Mouse (Mus musculus) megakaryocyte progenitor cell, adult 5-6 weeks (primary cell): Measurements from ENCODE around the gene Ctdsp2. TPM values are rescaled to one million over a fixed set of nuclear protein-coding genes. Genes with fewer than 3 reads are reported as not detected.

Experiments used
- ATAC-seq: replicated peaks from 2 replicates; pipeline ENCODE4 v1.8.0; 2016; ENCODE audit warnings: mild to moderate bottlenecking, moderate TSS enrichment, inconsistent platforms; ENCODE audit not compliant: poor library complexity
- total RNA-seq, 2 experiments: library from RNA; stranded (forward) in 1 of 2; stranded (reverse) in 1 of 2; fragments of 157-497, 149-512 nt in 1 of 2; fragments of 200-1000 nt in 1 of 2; gene quantifications; 2 replicates each; pipeline versions ENCODE4 v1.2.3 to v1.2.4; 2015 to 2017

Ctdsp2 gene
- total RNA-seq, 2 experiments from 2014 or later: 16.1 to 42.1 TPM

DNA sequence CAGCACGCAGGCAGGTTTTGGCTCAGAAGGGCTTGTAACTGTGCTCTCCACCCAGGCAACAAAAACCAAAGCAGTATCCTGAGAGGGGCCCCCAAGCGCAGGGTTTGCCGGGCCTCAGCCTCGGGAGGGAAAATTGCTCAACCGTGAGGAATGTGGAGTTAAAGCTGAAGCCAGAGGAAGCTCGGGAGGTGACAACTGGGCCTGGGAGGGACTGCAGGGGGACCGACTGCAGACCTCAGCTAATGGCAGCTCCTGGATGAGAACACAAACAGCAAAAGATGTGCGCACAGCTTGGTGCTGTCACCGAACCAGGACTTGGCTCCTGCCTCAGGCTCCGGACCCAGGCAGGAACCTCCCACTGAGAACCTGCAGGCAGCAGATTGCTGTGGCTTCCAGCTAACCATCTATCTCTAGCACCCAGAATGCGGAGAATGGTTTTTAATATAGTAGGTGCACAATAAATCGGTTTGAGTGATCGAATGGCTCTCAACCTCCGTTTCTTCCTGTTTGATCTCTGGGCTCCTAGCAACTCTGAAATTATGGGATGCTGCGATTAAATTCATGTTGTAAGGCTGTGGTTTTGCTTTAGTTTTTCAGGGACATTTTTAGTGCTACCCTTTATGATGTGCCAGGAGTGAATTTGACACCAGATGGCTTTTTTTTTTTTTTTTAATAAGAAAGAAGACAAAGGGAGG, 16.1 kb upstream of the Ctdsp2 start:
- 0 out of 2 replicates have a peak, but pooled peaks have one; percentile 13 for ATAC-seq

DNA sequence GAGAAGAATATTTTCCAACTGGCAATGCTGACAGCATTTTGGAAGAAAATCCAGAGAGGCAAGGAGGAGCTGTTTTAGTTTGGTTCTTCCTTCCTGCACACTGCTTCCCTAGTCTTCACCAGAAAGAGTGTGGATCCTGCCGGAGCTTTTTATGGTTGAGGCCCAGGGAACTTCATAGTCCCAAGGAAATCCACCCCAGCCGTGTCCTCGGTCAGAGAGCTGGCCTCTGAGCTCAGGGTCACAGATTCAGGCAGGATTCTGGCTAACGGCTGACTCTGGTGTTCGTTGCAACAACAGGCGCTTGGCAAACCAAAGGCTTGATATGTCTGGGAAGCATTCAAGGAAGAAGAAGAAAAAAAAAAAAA, 15.6 kb upstream of the Ctdsp2 start:
- ATAC-seq: no peak

DNA sequence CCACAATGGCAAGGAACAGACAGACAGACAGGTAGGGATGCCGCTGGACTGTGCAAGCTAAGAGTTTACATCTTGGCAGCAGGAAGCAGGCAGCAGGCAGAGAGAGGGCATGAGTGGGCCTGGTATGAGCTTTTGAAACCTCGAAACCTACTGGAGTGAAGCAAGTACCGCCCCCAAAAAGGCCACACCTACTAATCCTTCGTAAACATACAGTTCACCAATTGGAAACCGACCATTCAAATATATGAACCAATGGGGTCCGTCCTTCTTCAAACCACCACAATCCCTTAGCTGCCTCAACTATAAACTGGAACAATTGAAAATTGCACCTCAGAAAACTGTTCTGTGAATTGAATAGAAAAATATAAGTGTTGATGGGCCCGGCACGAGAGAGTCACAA, 14.7 kb upstream of the Ctdsp2 start:
- no peak for ATAC-seq

DNA sequence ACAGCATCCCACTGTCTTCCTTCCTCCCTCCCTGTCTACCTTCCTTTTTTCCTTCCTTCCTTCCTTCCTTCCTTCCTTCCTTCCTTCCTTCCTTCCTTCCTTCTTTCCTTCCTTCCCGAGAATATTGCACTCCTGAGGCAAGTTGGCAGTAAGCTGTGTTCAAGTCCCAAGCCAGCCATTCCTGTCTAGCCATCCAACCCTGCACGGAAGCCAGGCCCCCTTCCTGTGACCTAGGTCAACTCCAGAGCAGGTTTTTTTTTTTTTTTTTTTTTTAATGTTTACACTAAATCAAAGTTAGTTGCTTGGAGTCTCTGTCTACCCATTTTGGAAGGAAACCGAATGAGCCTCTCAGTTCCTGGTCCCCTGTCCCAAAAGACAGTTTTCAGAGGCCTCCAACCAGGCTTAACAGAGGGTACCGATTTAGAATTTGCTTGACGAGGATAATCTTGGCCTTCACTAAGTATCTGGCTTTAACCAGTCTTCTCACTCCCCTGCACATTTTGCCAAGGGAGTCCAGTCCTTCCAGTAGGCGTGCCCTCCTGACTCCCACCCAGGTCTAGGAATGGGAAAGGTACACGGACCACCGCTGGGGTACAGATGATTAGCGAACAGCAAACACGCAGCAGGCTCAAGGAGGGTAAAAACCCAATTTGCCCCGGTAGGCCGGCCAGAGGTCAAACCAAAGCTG, 7.0 kb upstream of the Ctdsp2 start:
- ATAC-seq: no peak

DNA sequence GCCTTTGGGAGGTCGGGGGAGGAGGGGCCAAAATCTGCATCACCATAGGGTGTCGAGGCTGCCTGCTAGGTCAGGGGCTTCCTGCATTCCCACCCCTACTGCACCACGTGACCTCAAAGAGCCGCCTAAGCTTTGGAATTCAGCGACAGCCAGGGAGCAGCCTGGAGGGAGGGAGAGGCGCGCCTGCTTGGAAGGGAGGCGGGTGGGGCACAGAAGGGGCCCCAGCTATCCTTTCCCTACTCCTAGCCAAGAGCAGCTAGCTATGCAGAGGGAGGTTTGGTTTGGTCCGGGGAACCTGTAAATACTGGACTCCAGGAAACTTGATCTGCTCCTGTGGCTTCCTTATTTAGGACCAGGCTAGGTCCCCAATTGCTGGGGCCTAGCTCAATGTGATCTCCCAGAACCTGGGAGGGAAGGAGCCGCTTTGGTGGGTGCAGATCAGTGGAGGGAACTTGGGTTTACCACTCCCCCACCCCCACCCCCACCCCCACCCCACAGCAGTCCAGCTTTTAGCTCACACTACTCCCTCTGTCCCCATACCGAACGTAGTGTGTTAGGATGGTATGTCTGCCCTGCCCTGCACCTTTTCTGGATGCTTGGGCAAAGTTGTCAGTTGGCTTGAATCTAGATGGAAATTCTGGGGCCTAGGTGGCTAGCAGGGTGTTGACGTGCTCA, 6.3 kb upstream of the Ctdsp2 start:
- no peak for ATAC-seq

DNA sequence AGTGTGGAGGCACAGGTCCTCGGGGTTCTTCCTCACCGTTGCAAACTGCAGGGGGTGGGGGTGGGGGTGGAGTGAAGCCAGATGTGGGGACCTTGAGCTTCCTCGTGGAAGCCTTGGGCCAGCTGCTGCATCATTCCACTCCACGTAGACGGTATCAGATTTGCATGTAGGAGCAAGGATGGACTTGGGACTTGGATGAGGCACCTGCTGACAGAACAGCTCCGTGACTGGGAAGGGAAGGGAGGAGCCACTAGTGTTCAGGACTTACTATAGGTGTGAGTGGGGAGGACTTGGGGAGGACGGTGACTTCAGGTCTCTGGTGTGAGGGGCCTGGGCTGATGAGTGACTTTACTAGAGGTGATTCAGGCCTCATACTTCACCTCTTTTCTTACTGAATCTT, 5.5 kb upstream of the Ctdsp2 start:
- no peak for ATAC-seq

DNA sequence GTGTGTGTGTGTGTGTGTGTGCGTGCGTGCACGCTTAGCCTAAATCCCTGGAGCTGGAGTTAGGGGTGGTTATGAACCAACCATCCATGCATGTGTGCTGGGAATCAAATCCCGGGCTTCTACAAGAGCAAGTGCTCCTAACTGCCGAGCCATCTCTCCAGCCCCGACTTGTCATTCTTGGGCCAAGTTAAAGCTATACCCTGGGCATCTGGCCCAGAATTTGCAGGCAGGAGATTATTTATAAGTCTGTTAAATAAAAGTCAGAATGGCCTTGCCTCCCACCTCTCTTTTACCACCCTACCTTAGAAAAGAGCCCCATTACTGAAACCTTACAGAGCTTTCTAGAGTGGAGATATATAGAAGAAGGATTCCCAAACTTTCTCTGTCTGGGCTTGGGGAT, 2.8 kb upstream of the Ctdsp2 start:
- no peak for ATAC-seq

DNA sequence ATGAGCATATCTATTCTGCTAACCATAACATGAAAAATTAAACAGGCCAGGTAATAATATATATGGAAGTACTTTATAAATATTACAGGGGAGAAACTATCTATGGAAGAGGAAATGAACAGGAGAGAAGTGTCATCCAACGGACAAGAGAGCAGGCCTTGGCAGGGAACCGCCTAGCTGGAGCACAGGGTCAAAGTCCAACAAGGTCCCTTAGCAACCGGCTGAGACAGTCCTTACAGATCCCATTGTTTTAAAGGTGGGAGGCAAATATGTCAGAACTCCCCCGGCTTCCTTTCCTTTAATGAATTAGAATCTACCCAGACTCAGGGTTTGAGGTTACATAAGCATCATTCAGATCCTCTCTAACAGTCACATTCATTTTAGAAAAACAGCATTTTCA, 1.4 kb upstream of the Ctdsp2 start:
- ATAC-seq: no peak

DNA sequence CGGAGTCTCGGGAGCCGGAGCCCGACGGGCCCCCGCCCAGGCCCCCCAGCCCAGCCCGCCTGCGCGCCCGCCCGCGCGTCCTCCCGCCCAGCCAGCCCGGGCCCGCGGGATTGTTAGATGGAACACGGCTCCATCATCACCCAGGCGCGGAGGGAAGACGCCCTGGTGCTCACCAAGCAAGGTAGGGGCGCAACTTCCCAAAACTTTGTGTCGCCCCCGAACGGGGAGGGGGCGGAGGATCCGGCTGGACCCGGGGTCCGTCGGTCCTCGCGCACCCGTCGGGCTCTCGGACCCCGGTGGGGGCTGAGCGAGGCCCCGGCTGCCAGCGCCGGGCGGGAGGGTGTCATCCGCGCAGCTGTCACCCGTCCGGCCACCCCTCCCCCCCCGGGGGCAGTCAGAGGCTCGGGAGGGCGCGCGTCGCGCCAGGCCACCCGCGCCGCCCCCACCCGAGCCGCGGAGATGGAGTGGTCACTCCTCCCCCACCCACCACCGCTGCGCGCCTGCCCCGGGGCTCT, 661 bp downstream of the Ctdsp2 start:
- no peak for ATAC-seq

DNA sequence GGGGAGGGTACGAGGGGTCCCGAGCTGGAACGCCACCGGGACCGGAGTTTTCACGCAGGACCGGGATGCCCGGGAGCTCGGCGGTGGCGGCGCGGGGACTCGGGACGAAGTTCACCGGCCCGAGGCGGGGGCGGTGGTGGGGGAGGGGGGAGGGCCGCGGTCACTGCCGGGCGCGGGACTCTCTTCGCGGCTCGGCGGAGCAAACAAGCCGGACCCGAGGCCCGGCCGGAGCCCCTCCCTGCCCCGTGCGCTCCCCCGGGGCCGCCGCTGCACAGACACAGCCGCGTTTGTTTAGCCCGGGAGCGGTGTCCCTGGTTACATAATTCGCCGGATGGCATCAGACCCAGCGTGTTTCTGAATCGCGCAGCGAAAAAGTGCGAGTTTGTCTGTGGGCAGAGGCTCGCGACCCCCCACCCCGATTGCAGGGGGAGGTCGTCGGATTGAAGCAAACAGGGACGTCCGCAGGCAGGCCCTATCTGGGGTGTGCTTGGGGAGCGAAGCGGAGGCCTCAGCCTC, 1.2 kb downstream of the Ctdsp2 start:
- no peak for ATAC-seq

DNA sequence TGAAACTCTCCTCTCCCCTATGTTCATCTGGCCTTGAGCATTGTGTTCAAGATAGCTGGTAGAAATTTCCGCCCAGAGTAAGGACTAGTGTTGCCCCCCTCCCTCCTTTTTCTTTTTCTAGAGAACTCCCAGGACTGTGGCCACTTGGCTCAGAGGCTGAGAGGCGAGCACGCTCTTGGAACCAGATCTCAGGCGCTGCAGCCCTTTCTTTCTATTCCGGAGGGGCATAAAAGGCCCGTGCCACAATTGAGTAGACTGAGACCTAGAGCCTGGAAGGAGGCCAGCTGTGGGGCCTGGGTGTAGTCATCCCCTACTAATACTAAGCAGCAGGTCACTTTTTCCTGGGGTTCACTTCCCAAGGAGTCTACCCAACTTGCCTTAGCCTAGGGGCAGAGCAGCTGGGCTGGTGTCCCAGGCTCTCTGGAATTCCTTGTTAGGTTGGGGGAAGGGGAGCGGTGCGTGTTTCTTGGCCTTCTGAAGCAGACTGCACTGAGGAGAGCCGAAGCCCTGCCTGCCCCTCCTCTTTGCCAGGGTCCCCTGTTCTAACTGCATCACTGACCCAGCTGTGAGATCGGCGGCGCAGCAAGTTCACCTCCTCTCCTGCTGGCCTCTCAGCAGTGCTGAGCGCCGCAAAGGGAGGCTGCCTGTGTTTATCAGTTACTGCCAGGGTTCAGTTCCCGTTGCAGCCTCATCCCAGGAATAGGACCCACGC, 1.9 kb downstream of the Ctdsp2 start:
- no peak; the same call in 1 of the 2 replicates for ATAC-seq

DNA sequence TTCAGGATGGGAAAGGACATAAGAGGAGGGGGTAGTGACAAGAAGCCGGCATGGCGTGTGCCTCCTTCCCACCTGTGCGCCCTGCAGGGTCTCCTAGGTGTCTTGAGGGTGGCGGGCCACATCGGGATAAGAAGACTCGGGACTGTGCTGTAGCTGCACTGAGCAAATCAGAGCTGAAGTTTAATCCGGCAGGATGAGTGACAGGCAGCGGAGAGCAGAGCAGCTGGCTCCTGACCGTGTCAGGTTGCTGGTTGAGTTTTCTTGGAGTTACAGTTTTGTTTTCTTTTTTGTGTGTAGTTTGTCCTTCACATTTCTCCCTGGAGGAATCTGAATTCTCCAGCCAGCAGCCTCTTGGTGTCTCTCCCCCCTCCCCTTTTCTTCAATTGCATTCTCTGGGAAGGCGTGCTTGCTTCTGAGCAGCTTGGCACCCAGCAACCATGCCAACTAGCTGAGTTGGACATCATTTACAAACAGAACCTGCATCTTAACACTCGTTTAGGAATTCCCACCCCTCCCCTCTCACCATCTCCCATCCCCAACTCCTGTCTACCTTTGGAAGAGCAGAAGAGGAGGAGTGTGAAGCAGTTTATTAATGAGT, 2.5 kb downstream of the Ctdsp2 start:
- no peak for ATAC-seq

DNA sequence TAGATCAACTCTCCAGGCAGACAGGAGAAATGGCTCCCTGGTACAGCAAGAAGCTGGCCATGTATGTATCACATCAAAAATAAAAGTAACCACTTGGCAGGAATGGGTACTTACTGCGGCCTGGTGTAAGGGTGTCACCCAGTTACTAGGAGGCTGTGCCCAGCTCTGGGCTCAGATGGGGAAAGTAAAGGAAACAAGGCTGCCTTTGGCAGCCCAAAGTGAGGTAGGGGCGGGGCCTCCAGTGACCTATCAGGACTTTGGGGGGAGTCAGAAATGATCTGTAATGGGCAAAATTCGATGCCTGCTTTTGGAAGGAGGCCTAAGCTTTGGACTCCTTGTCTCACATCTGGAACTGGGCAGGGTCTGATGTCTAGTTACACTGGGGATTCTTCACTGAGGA, 3.2 kb downstream of the Ctdsp2 start:
- no peak for ATAC-seq

DNA sequence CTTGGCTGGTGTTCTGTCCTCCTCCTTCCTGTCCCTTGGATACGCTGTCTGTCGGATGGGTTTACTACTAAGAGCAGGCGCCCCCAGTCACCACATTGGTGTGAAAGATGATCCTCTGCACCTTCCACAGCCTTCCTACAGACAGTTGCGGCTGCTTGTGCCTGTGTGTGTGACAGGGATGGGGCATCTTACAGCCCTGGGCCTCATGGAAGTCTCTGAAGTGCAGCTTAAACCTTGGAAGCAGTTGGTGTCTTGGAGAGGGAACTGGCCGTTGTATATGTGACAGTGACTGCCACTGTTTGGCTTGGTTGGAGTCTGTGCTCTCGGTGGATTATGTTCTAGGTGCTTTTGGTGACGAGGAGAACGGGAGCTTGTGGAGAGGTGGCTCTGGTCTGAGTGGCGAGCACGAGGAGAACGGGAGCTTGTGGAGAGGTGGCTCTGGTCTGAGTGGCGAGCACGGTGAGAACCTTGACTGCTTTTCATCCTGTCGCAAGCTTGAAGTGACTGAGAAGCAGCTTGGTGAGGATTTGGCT, 4.7 kb downstream of the Ctdsp2 start:
- no peak for ATAC-seq

DNA sequence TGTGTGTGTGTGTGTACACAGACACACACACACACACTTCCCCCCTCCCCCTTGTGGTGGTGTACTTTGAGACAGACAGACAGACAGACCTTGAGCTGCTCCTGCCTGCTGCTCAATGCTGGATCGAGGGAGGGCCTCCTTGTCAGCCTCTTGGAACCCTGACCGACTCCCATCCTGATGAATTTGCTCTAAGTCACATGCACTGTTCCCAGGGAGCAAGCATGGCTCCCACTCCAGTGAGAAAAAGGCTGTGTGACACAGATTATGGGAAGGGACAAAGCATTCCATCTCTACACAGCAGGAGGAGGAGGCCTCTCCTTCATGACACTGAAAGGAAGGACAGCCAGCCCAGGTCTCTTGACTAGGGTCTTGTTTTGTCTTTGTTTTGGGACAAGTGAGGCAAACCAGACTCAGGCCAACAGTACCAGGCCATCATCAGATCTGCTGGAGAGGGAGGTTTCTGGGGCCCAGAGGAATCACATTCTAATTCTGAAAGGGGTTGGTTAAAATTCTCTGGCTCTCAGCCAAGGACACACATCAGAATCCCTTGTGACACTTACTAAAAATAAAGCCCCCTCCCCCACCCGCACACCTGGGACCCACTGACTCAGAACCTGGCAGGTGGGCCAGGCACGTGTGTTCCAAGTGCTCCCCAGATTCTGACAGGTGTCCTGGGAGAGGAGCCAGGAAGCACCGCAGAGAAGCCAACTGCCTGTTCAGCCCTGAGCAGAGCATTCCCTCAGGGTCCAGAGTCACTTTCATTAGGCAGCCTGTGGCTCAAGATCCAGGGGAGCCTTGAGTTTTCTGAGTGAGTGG, 5.9 kb downstream of the Ctdsp2 start:
- ATAC-seq: no peak

DNA sequence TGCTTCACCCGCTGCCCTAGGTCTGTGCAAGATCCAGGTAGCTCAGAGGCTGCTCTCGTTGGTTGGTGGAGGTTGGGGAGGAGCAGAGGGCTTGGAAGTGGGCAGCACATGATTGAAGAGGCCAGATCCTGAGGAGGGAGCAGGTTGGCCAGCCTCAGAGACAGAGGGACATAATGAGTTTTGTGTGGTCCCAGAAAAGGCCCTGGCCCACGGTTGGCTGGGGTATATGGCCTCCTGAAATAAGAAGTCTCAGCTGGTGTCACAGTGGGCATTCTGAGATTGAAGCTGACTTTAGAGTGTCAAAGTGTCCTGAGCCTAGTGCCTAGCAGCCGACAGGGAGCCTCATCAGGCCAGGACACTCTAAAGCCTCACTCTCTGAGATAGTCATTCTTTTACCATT, 6.6 kb downstream of the Ctdsp2 start:
- ATAC-seq: no peak

DNA sequence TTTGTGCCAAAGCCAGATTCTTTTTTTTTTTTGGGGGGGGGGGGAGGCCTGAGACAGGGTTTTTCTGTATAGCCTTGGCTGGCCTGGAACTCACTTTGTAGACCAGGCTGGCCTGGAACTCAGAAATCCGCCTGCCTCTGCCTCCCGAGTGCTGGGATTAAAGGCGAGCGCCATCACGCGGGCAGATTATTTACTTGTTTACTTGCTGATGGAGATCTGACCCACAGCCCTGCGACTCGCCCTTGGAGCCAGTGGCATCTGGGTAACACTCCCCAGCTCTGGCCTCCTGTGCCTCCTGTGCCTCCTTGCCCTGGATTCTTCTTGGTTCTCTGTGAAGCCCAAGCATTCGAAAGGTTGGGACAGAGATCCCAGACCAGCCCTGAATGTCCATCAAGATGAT, 7.1 kb downstream of the Ctdsp2 start:
- ATAC-seq: no peak

DNA sequence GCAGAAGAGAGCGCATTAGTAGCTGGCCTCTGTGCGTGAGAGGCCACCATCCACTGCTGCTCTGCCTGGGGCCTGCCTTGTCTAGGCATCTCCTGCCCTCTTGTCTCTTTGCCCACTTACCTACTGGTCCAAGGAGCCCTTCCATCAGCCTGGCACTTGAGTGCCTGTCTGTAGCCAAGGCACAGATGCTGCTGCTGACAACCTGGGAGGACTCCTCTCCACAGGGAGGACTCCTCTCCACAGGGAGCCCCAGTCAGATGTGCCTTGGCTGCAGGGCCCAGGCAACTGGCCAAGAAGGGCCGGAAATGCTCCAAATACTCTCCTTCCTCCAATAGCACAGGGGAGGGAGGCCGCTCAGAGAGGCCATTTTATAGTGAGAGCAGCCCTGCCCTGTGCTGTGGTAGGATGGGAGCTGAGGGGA, 8.0 kb downstream of the Ctdsp2 start:
- peak; percentile 44 for ATAC-seq
